Mouse (Mus musculus): Measurements from ENCODE around the gene Dhh. TPM values are rescaled to one million over a fixed set of nuclear protein-coding genes. Genes with fewer than 3 reads are reported as not detected.

The Dhh gene
- total RNA-seq, 4 experiments from 2014 or later, result 0.12 to 0.39 (median 0.13) TPM; not detected in 1

DNA sequence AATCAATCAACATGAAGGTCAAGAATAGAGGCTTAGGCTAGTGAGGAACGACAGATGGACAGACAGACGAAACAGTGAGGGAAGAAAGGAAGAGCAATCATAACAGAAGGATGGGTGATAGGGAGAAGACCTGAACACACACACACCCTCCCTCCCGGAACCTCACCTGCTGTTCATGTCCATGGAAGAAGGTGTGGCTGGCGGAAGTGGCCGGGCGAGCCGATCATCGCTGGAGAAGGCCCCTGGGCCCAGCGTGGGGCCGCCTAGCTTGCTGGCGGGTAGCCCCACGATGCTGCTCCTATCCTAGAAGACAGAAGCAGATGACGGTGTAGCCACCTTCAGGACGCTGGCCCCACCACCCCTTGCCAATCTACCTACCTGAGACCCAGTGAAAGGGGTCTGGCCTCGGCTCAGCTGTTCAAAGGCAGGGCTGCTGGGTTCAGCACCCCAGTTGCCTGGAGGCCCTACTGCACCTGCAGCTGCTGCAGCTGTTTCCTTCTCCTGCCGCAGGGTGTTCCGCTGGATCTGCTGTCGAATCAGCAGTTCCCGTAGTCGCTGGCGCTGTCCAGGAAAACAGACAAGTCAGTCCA lies 47.0 kb downstream of the Dhh start:
- no peak for DNase-seq (ENCODE audit: low spot score in 2 of 2)

DNA sequence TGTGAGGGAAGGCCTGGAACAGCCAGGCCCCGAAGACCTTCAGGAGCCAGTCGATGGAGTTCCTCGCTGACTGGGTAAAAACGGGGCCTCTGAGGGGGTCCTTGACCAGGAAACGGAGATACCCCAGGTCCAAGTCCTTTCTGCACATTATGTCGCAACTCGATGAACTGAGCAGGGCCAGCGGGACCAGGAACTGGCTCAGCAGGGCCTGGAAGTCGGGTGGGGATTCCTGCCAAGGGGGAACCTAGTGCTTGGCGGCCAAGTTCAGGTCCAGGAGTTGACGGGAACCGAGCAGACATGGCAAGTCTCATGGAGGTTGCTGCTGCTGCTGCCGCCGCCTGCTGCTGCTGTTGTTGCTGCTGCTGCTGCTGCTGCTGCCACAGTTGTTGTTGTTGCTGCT lies 47.7 kb downstream of the Dhh start:
- no peak for DNase-seq (ENCODE audit: low spot score in 2 of 2)

DNA sequence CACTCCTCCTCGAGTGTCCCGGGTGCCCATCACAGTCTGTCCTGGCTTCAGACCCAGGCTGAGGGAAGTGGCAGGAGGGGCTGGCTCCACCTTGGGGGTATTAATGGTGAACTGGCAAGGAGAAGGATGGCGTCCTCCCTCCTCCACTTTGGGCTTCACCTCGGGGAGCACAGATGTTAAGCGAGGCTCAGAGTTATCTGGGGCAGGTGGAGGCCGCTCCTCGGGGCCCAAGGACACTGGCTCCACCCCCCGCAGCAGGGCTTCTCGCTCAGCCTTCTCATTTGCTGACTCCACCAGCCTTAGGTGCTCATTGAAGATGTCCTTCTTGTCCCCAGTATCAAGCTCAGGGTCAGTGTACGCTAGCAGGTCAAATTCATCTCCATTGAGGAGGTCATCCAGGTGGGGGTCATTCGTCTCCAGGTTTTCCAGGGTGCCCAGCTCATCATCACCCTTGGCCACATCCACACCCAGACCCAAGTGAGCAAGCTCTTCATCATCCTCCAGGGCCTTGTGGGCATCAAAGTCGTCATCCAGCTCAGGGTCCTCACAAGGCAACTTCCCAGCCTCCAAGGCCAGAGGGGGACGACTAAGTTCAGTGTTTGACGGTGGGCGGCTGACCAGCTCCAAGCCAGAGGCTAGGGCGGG lies 48.3 kb downstream of the Dhh start:
- DNase-seq (ENCODE audit: low spot score in 2 of 2), result no peak

DNA sequence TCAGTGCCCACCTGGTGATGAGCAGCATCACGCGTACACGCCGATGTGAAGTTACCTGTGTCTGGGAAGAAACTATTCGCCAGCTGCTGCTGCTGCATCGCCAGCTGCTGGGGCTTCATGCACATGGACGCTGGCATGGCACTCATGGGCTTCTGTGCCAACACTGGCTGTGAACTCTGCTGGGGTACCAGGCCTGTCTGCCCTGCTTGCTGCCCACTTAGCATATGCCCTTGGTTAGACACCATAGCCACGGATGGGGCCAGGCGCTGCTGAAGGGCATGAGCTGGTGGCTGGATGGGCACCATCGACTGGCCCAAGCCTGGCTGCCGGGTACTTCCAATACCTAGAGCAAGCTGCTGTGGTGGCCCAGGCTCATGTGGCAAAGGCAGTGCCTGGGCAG lies 49.2 kb downstream of the Dhh start:
- DNase-seq (ENCODE audit: low spot score in 2 of 2), result no peak

DNA sequence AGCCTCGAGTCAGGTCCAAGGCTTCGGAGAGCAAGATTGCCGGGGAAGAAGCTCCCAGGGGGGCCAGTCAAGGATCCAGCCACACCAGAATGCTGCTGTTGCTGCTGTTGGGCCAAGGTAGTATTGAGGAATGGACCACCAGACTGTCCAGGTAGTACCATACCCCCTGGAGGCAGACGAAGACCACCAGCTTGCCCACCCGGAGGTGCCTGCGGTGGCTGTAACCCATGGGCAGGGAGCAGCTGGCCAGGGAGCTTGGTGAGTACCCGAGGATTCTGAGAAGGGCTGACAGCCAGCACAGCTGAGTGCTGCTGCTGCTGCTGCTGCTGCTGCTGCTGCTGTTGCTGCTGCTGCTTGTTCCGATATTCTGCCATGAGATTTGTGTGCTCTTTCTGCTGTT lies 52.2 kb downstream of the Dhh start:
- no peak for DNase-seq (ENCODE audit: low spot score in 2 of 2)

DNA sequence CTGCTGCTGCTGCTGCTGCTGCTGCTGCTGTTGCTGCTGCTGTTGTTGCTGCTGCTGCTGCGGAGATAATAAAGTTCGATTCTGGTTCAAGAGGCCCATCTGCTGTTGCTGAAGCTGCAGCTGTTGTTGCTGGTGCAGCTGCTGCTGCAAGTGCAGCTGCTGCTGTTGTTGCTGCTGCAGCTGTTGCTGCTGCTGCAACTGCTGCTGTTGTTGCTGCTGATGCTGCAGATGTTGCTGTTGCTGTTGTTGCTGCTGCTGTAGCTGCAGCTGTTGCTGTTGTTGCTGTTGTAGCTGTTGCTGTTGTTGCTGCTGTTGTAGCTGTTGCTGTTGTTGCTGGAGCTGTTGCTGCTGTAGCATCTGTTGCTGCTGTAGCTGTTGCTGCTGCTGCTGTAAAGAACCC lies 53.2 kb downstream of the Dhh start:
- DNase-seq (ENCODE audit: low spot score in 2 of 2), result no peak

DNA sequence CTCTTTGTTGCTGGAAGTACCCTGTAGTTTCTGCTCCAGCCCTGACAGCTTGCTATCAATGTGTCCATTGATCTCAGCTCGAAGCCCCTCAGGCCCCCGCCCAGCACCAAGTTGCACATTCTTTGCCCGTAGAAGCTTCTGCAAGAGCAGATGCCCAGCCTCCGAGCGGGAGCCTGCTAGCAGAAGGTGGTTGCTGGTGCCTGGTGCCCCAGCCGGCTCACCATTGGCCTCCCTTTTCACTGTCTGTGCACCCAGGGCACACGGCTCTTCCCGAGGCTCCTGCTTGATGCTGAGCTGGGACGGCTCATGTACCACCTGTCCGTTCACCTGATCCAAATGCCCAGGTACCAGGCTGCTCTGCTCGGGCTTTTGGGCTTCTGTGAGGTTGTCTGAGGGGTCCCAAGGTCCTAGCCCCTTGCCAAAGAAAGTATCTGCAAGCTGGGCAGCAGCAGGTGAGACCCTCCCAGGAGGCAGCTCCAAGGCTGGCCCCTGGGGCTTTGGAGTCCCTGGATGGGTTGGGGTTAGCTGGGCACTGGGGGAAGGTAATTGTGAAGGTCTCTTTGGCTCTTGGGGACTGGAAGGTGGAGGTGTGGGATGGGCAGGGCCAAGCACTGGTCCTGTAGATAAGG lies 54.6 kb downstream of the Dhh start:
- DNase-seq (ENCODE audit: low spot score in 2 of 2), result no peak

Other genes with a start within 250 kb of the Dhh start
- gene Ddx23, start 235.6 kb downstream of the Dhh start, total RNA-seq (2022), result 10 to 100 TPM; 77.3 to 95.7 (median 87.1) TPM
- gene Rnd1, start 221.1 kb downstream of the Dhh start, total RNA-seq (2022), result 10 to 100 TPM; 15.6 to 22.9 (median 20.5) TPM
- 10 to 100 TPM in 3 of 4 experiments, 1 to 10 TPM in 1; 8.6 to 12.7 (median 11.6) TPM for gene Ccdc65, start 190.3 kb downstream of the Dhh start, total RNA-seq (2022)
- gene Fkbp11, start 170.3 kb downstream of the Dhh start, total RNA-seq (2022), result 1 to 10 TPM; 1.1 to 2.3 (median 2.0) TPM
- 100 to 1,000 TPM; 721 to 844 (median 792) TPM for gene Arf3, start 135.3 kb downstream of the Dhh start, total RNA-seq (2022)
- gene Wnt10b, start 120.4 kb downstream of the Dhh start, total RNA-seq (2022), result 1 to 10 TPM in 2 of 4 experiments, under 1 TPM in 2; 0.41 to 1.8 (median 1.1) TPM
- gene Wnt1, start 108.7 kb downstream of the Dhh start, total RNA-seq (2022), result under 1 TPM in 1 of 4 experiments, not detected in 3; 0.26 TPM
- 100 to 1,000 TPM; 692 to 784 (median 734) TPM for gene Ddn, start 89.0 kb downstream of the Dhh start, total RNA-seq (2022)
- gene Prkag1, start 67.0 kb downstream of the Dhh start, total RNA-seq (2022), result 10 to 100 TPM; 47.4 to 60.9 (median 53.2) TPM
- gene Kmt2d, start 27.3 kb downstream of the Dhh start, total RNA-seq (2022), result 10 to 100 TPM; 65.4 to 88.7 (median 76.5) TPM
- gene Rhebl1, start 4.0 kb downstream of the Dhh start, total RNA-seq (2022), result 10 to 100 TPM in 2 of 4 experiments, 1 to 10 TPM in 2; 8.4 to 10.9 (median 10.2) TPM
- 10 to 100 TPM; 13.7 to 17.9 (median 14.7) TPM for gene Lmbr1l, start 19.7 kb upstream of the Dhh start, total RNA-seq (2022)
- gene Tuba1b, start 36.0 kb upstream of the Dhh start, total RNA-seq (2022), result 100 to 1,000 TPM; 560 to 600 (median 569) TPM
- gene Gm49450, start 55.0 kb upstream of the Dhh start, total RNA-seq (2022), result not detected
- gene Tuba1a, start 55.2 kb upstream of the Dhh start, total RNA-seq (2022), result 100 to 1,000 TPM; 904 to 960 (median 945) TPM
- 10 to 100 TPM; 41.1 to 59.7 (median 56.5) TPM for gene Tuba1c, start 131.4 kb upstream of the Dhh start, total RNA-seq (2022)
- 1 to 10 TPM in 3 of 4 experiments, under 1 TPM in 1; 0.73 to 1.5 (median 1.2) TPM for gene Prph, start 156.6 kb upstream of the Dhh start, total RNA-seq (2022)
- gene Troap, start 176.0 kb upstream of the Dhh start, total RNA-seq (2022), result under 1 TPM in 2 of 4 experiments, not detected in 2; 0.74 to 0.95 TPM
- not detected for gene C1ql4, start 189.3 kb upstream of the Dhh start, total RNA-seq (2022)
- gene Dnajc22, start 194.6 kb upstream of the Dhh start, total RNA-seq (2022), result under 1 TPM in 3 of 4 experiments, not detected in 1; 0.30 to 0.56 (median 0.34) TPM
- 10 to 100 TPM; 29.7 to 34.1 (median 33.2) TPM for gene Spats2, start 227.4 kb upstream of the Dhh start, total RNA-seq (2022)

Data from left cerebral cortex, adult 8-10 months (tissue).